Mouse (Mus musculus) cerebellum, adult 9-10 months (tissue): ENCODE data around the gene Dlgap1.
"Not testable (repeated sequence)": the region's sequence is repeated elsewhere in the genome, so short reads cannot be mapped to it uniquely, and the experiment has no call there.

Source experiments
- DNase-seq: peaks from one replicate; pipeline ENCODE4 v3.0.0; 2022

Gene Dlgap1

GRCm38 (mm10) chr17:70817862-70818451 lies 849.1 kb downstream of the Dlgap1 start:
- DNase-seq, result no peak

GRCm38 (mm10) chr17:70823083-70823482 lies 854.2 kb downstream of the Dlgap1 start:
- no peak for DNase-seq

- DNase-seq, result no peak
Observed at GRCm38 (mm10) chr17:70826227-70826626, 857.4 kb downstream of the Dlgap1 start.

GRCm38 (mm10) chr17:70827463-70828179 lies 858.7 kb downstream of the Dlgap1 start:
- DNase-seq, result not testable (repeated sequence)

- no peak for DNase-seq
Observed at GRCm38 (mm10) chr17:70828180-70828528, 859.3 kb downstream of the Dlgap1 start.

GRCm38 (mm10) chr17:70828569-70828968 lies 859.7 kb downstream of the Dlgap1 start:
- DNase-seq, result no peak

- DNase-seq, result no peak
Observed at GRCm38 (mm10) chr17:70829217-70829616, 860.3 kb downstream of the Dlgap1 start.

- no peak for DNase-seq
Observed at GRCm38 (mm10) chr17:70829943-70830715, 861.3 kb downstream of the Dlgap1 start.

GRCm38 (mm10) chr17:70831591-70831990 lies 862.7 kb downstream of the Dlgap1 start:
- no peak for DNase-seq

- no peak for DNase-seq
Observed at GRCm38 (mm10) chr17:70832544-70832943, 863.7 kb downstream of the Dlgap1 start.

GRCm38 (mm10) chr17:70834430-70834965 lies 865.6 kb downstream of the Dlgap1 start:
- DNase-seq, result no peak

GRCm38 (mm10) chr17:70835071-70835790 lies 866.4 kb downstream of the Dlgap1 start:
- no peak for DNase-seq

- DNase-seq, result no peak
Observed at GRCm38 (mm10) chr17:70836820-70837219, 867.9 kb downstream of the Dlgap1 start.

GRCm38 (mm10) chr17:70837474-70837873 lies 868.6 kb downstream of the Dlgap1 start:
- not testable (repeated sequence) for DNase-seq

GRCm38 (mm10) chr17:70838031-70838430 lies 869.2 kb downstream of the Dlgap1 start:
- DNase-seq, result no peak

GRCm38 (mm10) chr17:70838533-70838932 lies 869.7 kb downstream of the Dlgap1 start:
- no peak for DNase-seq

- no peak for DNase-seq
Observed at GRCm38 (mm10) chr17:70843252-70843651, 874.4 kb downstream of the Dlgap1 start.

- no peak for DNase-seq
Observed at GRCm38 (mm10) chr17:70844971-70845370, 876.1 kb downstream of the Dlgap1 start.

- no peak for DNase-seq
Observed at GRCm38 (mm10) chr17:70845543-70845942, 876.7 kb downstream of the Dlgap1 start.

- no peak for DNase-seq
Observed at GRCm38 (mm10) chr17:70846111-70846644, 877.3 kb downstream of the Dlgap1 start.

GRCm38 (mm10) chr17:70847086-70847485 lies 878.2 kb downstream of the Dlgap1 start:
- DNase-seq, result no peak

- DNase-seq, result no peak
Observed at GRCm38 (mm10) chr17:70847751-70848510, 879.1 kb downstream of the Dlgap1 start.
